Mouse (Mus musculus) ZHBTc4 (cell line): ENCODE data around the gene Tcl1b4.

Source experiments
- DNase-seq: peaks from one replicate; pipeline ENCODE4 v3.0.0-alpha.2; 2011; ENCODE audit warnings: low read depth, low spot score

Tcl1b4 gene

GRCm38 (mm10) chr12:105248763-105249233 is 47.0 kb downstream of the Tcl1b4 start:
- DNase-seq: peak; percentile 90

DNA sequence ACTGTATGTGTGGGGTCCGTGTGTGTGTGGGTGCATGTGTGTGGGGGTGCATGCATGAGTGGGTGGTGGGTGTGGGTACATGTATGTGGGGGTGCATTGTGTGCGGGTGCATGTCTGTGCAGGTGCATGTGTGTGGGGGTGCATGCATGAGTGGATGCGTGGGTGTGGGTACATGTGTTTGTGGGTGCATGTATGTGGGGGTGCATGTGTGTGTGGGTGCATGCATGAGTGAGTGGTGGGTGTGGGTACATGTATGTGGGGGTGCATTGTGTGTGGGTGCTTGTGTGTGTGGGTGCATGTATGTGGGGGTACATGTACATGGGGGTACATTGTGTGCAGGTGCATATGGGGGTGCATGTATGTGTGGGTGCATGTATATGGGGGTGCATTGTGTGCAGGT is 52.0 kb downstream of the Tcl1b4 start:
- no peak for DNase-seq
